Mouse (Mus musculus): ENCODE data around the gene Asic4. TPM values are rescaled to one million over a fixed set of nuclear protein-coding genes. Genes with fewer than 3 reads are reported as not detected.

Asic4 gene
- polyA plus RNA-seq, 1 experiment from 2014 or later, result 0.59 TPM

- peak overlapping the region; percentile 41 for H3K4me3 ChIP-seq
- no peaks in the 10 kb centered on the region for H3K9me3 ChIP-seq (replicated peaks)
- peaks cover 91% of the 10 kb centered on the region for H3K27me3 ChIP-seq (ENCODE audit: low read depth, poor library complexity, severe bottlenecking)
- under 1% methylated on average over 22 of the region's 22 CpGs for WGBS
- peak; percentile 91 for DNase-seq (ENCODE audit: low spot score)
- peaks cover 91% of the 10 kb centered on the region for H3K4me1 ChIP-seq
- H3K36me3 ChIP-seq, result peaks cover 1% of the 10 kb centered on the region; the same call in 1 of the 2 replicates
- peak overlapping the region; percentile 65 for H3K27ac ChIP-seq
These were observed 4.3 kb upstream of the Asic4 start for GRCm38 (mm10) chr1:75445751-75446611.

- H3K4me3 ChIP-seq, result peak overlapping the region; percentile 41
- peak; percentile 69 for DNase-seq (ENCODE audit: low spot score)
- H3K27ac ChIP-seq, result peak overlapping the region; percentile 65
These were observed 3.6 kb upstream of the Asic4 start for GRCm38 (mm10) chr1:75446656-75447055.

GRCm38 (mm10) chr1:75447265-75448051 is 2.8 kb upstream of the Asic4 start:
- H3K4me1 ChIP-seq, result peaks cover 100% of the 10 kb centered on the region
- no peak for DNase-seq (ENCODE audit: low spot score)
- H3K36me3 ChIP-seq, result no peaks in the 10 kb centered on the region
- H3K27ac ChIP-seq, result peak overlapping the region; percentile 70
- peak overlapping the region; percentile 39 for H3K4me3 ChIP-seq
- no peaks in the 10 kb centered on the region for H3K9me3 ChIP-seq (replicated peaks)
- H3K27me3 ChIP-seq (ENCODE audit: low read depth, poor library complexity, severe bottlenecking), result peaks cover 98% of the 10 kb centered on the region
- under 1% methylated on average over 10 of the region's 10 CpGs for WGBS

More at GRCm38 (mm10) chr1:75446656-75447055, 3.6 kb upstream of the Asic4 start:
- under 1% methylated on average over 20 of the region's 20 CpGs for WGBS
- Histone ChIP-seq H3K9me3 (replicated peaks) (no peaks in the 10 kb centered on the region), H3K36me3 (no peaks in the 10 kb centered on the region), H3K4me1 (peaks cover 98% of the 10 kb centered on the region), H3K27me3 (ENCODE audit: low read depth, poor library complexity, severe bottlenecking) (peaks cover 95% of the 10 kb centered on the region)

GRCm38 (mm10) chr1:75448052-75448431 is 2.2 kb upstream of the Asic4 start:
- Histone ChIP-seq H3K27ac (peak overlapping the region; percentile 70), H3K4me3 (peak overlapping the region; percentile 39), H3K9me3 (replicated peaks) (no peaks in the 10 kb centered on the region), H3K4me1 (peaks cover 100% of the 10 kb centered on the region), H3K36me3 (no peaks in the 10 kb centered on the region), H3K27me3 (ENCODE audit: low read depth, poor library complexity, severe bottlenecking) (peaks cover 98% of the 10 kb centered on the region)
- 4% methylated on average over 7 of the region's 7 CpGs for WGBS
- peak; percentile 63 for DNase-seq (ENCODE audit: low spot score)

DNA sequence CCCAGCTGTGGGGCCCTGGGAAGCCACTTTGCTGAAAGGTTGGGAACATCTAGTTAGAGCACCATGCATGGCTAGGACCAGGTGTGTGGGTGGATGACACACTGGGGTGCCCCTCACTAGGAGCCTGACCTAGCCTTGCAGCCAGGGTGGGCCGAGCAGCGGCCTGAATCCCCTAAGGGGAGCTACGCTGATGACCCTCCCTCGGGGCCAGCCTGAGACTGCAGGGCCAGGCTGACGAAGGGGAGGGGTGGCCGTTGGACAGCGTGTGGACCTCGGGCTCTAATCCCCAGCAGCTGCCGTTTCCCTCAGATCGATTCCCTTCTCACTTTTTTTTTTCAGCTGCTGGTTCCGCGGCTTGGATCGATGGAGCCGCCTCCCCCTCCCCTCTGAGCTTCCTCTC is 1.3 kb upstream of the Asic4 start:
- under 1% methylated on average over 14 of the region's 14 CpGs for WGBS
- Histone ChIP-seq H3K4me3 (peak overlapping the region; percentile 39), H3K9me3 (replicated peaks) (no peaks in the 10 kb centered on the region), H3K27ac (peak overlapping the region; percentile 70), H3K27me3 (ENCODE audit: low read depth, poor library complexity, severe bottlenecking) (peaks cover 98% of the 10 kb centered on the region), H3K36me3 (no peaks in the 10 kb centered on the region), H3K4me1 (peaks cover 100% of the 10 kb centered on the region)
- DNase-seq (ENCODE audit: low spot score), result peak; percentile 60

DNA sequence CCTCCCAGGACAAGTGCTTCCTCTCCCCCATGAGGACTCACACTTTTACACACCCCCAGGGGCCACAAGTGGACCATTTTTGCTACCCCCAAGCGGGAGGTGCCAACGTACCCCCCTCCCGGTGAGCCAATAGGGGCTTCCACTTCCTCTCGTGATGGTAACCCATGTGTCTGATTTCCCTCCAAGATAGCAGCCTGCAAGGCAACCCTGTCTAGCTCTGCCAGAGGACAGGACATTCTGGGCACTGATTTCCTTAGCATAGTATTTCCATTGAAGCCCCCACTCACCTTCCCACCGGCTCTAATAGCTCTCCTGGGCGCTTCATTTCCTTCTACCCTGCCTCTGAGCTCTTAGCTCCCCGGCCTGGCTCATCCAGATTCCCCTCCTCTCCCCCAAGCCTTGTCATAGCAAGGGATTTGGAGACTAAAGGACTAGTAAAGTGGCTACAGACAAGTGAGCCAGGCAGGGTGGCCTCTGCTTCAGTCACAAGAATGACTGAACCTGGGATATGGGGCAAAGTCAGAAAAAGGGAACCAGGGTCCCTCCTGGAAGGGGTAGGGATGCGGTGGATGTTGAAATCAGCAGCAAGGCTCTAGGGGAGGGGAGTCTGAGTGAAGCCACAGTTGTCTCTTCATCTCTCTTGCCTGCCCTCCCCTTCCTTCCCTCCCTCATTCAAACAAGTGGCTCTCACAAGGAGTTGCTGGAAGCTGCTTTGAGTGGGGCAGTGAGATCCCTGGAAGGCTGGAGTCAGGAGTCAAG is 680 bp upstream of the Asic4 start:
- Histone ChIP-seq H3K27me3 (ENCODE audit: low read depth, poor library complexity, severe bottlenecking) (peaks cover 98% of the 10 kb centered on the region), H3K36me3 (no peaks in the 10 kb centered on the region), H3K9me3 (replicated peaks) (no peaks in the 10 kb centered on the region), H3K4me3 (peak overlapping the region; percentile 45), H3K4me1 (peaks cover 100% of the 10 kb centered on the region), H3K27ac (peak overlapping the region; percentile 70)
- DNase-seq (ENCODE audit: low spot score), result no peak
- 2% methylated on average over 8 of the region's 8 CpGs for WGBS

DNA sequence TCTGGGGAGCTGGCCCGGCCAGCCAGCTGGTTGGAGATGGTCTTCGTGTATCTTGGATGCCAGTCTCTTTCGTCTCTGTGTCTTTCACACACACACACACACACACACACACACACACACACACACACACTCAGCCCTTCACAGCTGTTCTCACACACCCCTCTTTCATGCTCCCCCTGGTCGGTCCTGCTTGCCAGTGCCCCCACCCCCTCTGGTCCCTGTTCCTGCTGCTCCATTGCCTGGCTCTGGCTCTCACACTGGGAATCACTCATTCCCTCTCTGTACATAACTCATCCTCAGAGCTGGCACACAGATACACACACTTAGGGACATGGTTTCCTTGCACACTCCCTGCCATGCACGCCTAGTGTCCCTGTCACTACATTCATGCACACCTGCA is 1.7 kb downstream of the Asic4 start:
- no peak overlapping the region for H3K4me3 ChIP-seq
- 69% methylated on average over 5 of the region's 5 CpGs for WGBS
- H3K4me1 ChIP-seq, result peaks cover 98% of the 10 kb centered on the region
- DNase-seq (ENCODE audit: low spot score), result no peak
- peaks cover 98% of the 10 kb centered on the region for H3K27me3 ChIP-seq (ENCODE audit: low read depth, poor library complexity, severe bottlenecking)
- no peaks in the 10 kb centered on the region for H3K9me3 ChIP-seq (replicated peaks)
- no peak overlapping the region for H3K27ac ChIP-seq
- H3K36me3 ChIP-seq, result no peaks in the 10 kb centered on the region

DNA sequence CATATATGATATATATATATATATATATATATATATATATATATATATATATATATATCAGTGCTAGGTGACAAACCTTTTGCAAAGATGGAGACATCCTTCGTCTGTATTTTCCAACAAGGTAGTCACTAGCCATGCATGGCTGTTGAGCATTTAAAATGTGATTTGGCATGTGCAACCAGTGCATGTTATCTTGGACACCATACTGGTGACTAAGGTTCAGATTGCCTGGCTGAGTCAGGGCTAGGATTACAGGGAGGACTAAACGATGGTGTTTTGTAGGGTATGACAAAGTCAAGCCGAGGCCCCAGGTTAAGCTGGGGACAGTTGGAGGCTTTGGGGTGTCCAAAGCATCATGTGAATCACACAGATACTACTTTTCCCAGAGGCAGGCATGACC is 5.2 kb downstream of the Asic4 start:
- no peak for DNase-seq (ENCODE audit: low spot score)
- 70% methylated on average over 3 of the region's 3 CpGs for WGBS
- Histone ChIP-seq H3K36me3 (no peaks in the 10 kb centered on the region), H3K4me1 (peaks cover 91% of the 10 kb centered on the region), H3K4me3 (no peak overlapping the region), H3K27me3 (ENCODE audit: low read depth, poor library complexity, severe bottlenecking) (peaks cover 98% of the 10 kb centered on the region), H3K9me3 (replicated peaks) (no peaks in the 10 kb centered on the region), H3K27ac (peak overlapping the region; percentile 46; the same call in 1 of the 2 replicates)

GRCm38 (mm10) chr1:75455948-75456347 is 5.7 kb downstream of the Asic4 start:
- Histone ChIP-seq H3K4me3 (0 out of 2 replicates have a peak overlapping the region, but pooled peaks have one; percentile 6), H3K36me3 (no peaks in the 10 kb centered on the region), H3K4me1 (peaks cover 85% of the 10 kb centered on the region), H3K9me3 (replicated peaks) (no peaks in the 10 kb centered on the region), H3K27me3 (ENCODE audit: low read depth, poor library complexity, severe bottlenecking) (peaks cover 97% of the 10 kb centered on the region), H3K27ac (peak overlapping the region; percentile 46)
- 5% methylated on average over 5 of the region's 5 CpGs for WGBS
- DNase-seq (ENCODE audit: low spot score), result no peak

GRCm38 (mm10) chr1:75456746-75457564 is 6.7 kb downstream of the Asic4 start:
- H3K36me3 ChIP-seq, result no peaks in the 10 kb centered on the region
- H3K27me3 ChIP-seq (ENCODE audit: low read depth, poor library complexity, severe bottlenecking), result peaks cover 95% of the 10 kb centered on the region
- WGBS, result 3% methylated on average over 14 of the region's 14 CpGs
- DNase-seq (ENCODE audit: low spot score), result peak; percentile 60
- peak overlapping the region; percentile 45; the same call in 1 of the 2 replicates for H3K4me3 ChIP-seq
- H3K9me3 ChIP-seq (replicated peaks), result no peaks in the 10 kb centered on the region
- H3K4me1 ChIP-seq, result peaks cover 75% of the 10 kb centered on the region
- H3K27ac ChIP-seq, result peak overlapping the region; percentile 46

- Histone ChIP-seq H3K27me3 (ENCODE audit: low read depth, poor library complexity, severe bottlenecking) (peaks cover 95% of the 10 kb centered on the region), H3K4me1 (peaks cover 73% of the 10 kb centered on the region), H3K9me3 (replicated peaks) (no peaks in the 10 kb centered on the region), H3K27ac (peak overlapping the region; percentile 62; the same call in 1 of the 2 replicates), H3K4me3 (peak overlapping the region; percentile 45), H3K36me3 (no peaks in the 10 kb centered on the region)
- WGBS, result under 1% methylated on average over 9 of the region's 10 CpGs
- DNase-seq (ENCODE audit: low spot score), result no peak
These were observed 7.4 kb downstream of the Asic4 start for GRCm38 (mm10) chr1:75457710-75458024.

Data from limb, embryonic 10.5 days (tissue).